Mouse (Mus musculus) hindbrain, embryonic 16.5 days (tissue): Measurements from ENCODE around the gene Sclt1. TPM values are rescaled to one million over a fixed set of nuclear protein-coding genes. Genes with fewer than 3 reads are reported as not detected.

ENCODE experiments used
- ATAC-seq: fragments of 200-750 bp; cut with Nextera tagmentation; 2 replicates; pipeline ENCODE4 v1.8.0; 2017; ENCODE audit warnings: moderate TSS enrichment, moderate library complexity
- H3K27ac ChIP-seq: fragments of 300-500 bp; sonication (generic); 2 replicates; pipeline ENCODE4 v1.5.1; 2014; ENCODE audit warnings: low read depth, mild to moderate bottlenecking, control low read depth, low read length, moderate library complexity
- H3K27me3 ChIP-seq: fragments of 300-500 bp; sonication (generic); replicated peaks from 2 replicates; pipeline ENCODE4 v1.6.1; 2014; ENCODE audit warnings: low read length; ENCODE audit not compliant: control insufficient read depth, insufficient read depth
- H3K36me3 ChIP-seq: fragments of 300-500 bp; sonication (generic); 2 replicates; pipeline ENCODE4 v1.6.1; 2014; ENCODE audit warnings: mild to moderate bottlenecking, low read length, moderate library complexity, mixed read lengths; ENCODE audit not compliant: control insufficient read depth, insufficient read depth
- H3K4me1 ChIP-seq: fragments of 300-500 bp; sonication (generic); 2 replicates; pipeline ENCODE4 v1.6.1; 2014; ENCODE audit warnings: low read depth, low read length; ENCODE audit not compliant: control insufficient read depth, insufficient read depth
- H3K4me2 ChIP-seq: fragments of 300-500 bp; sonication (generic); 2 replicates; pipeline ENCODE4 v1.6.1; 2014; ENCODE audit warnings: mild to moderate bottlenecking, low read length, control low read depth, moderate library complexity
- H3K4me3 ChIP-seq: fragments of 300-500 bp; sonication (generic); 2 replicates; pipeline ENCODE4 v1.5.1; 2014; ENCODE audit warnings: mild to moderate bottlenecking, low read length, control low read depth, moderate library complexity
- H3K9ac ChIP-seq: fragments of 300-500 bp; sonication (generic); 2 replicates; pipeline ENCODE4 v1.6.1; 2014; ENCODE audit warnings: low read depth, mild to moderate bottlenecking, control low read depth, low read length, moderate library complexity
- H3K9me3 ChIP-seq: fragments of 300-500 bp; sonication (generic); 2 replicates; pipeline ENCODE4 v1.6.1; 2014; ENCODE audit warnings: mild to moderate bottlenecking, low read length, moderate library complexity; ENCODE audit not compliant: control insufficient read depth
- WGBS: fragments of 180-500 bp; shearing (Covaris S2); extraction: QIAGEN DNeasy Blood & Tissue Kit; methylation state at CpG from one replicate; pipeline ENCODE4 v1.1.7; 2014; 5-methylcytosine and 5-hydroxymethylcytosine counted together
- polyA plus RNA-seq: library from polyadenylated mRNA; unstranded; fragments of >200 nt; fragmentation: Nextera tagmentation; extraction: Ambion mirVana; gene quantifications from 2 replicates; pipeline ENCODE4 v1.2.1, GENCODE M21; 2015

Gene Sclt1
- polyA plus RNA-seq, 1 experiment from 2014 or later, result 16.3 TPM

- WGBS, result 95% methylated on average over 3 of the region's 3 CpGs
- Histone ChIP-seq H3K4me2 (no peak overlapping the region), H3K4me1 (no peaks in the 10 kb centered on the region), H3K36me3 (peaks cover 14% of the 10 kb centered on the region), H3K4me3 (no peak overlapping the region), H3K9ac (no peak overlapping the region), H3K9me3 (no peaks in the 10 kb centered on the region), H3K27ac (no peak overlapping the region), H3K27me3 (no peaks in the 10 kb centered on the region)
- ATAC-seq, result no peak
Observed at GRCm38 (mm10) chr3:41612211-41612610, 130.1 kb downstream of the Sclt1 start.

- H3K9ac ChIP-seq, result no peak overlapping the region
Observed at GRCm38 (mm10) chr3:41609071-41609470, 133.2 kb downstream of the Sclt1 start.

GRCm38 (mm10) chr3:41607467-41607866 is 134.8 kb downstream of the Sclt1 start:
- peaks cover 18% of the 10 kb centered on the region for H3K36me3 ChIP-seq
- WGBS, result 87% methylated on average over 8 of the region's 8 CpGs
- H3K4me3 ChIP-seq, result no peak overlapping the region
- no peak overlapping the region for H3K27ac ChIP-seq
- H3K9ac ChIP-seq, result no peak overlapping the region
- no peak for ATAC-seq
- peaks cover 12% of the 10 kb centered on the region for H3K4me1 ChIP-seq
- H3K27me3 ChIP-seq, result no peaks in the 10 kb centered on the region
- H3K4me2 ChIP-seq, result no peak overlapping the region
- H3K9me3 ChIP-seq, result no peaks in the 10 kb centered on the region

More at GRCm38 (mm10) chr3:41609071-41609470, 133.2 kb downstream of the Sclt1 start:
- no peaks in the 10 kb centered on the region for H3K27me3 ChIP-seq
- no peak for ATAC-seq
- no peak overlapping the region for H3K27ac ChIP-seq
- WGBS, result 91% methylated on average over 5 of the region's 5 CpGs
- no peak overlapping the region for H3K4me2 ChIP-seq
- H3K9me3 ChIP-seq, result no peaks in the 10 kb centered on the region
- no peak overlapping the region for H3K4me3 ChIP-seq
- peaks cover 18% of the 10 kb centered on the region for H3K36me3 ChIP-seq
- H3K4me1 ChIP-seq, result no peaks in the 10 kb centered on the region; the same call in 1 of the 2 replicates

- Histone ChIP-seq H3K36me3 (peaks cover 18% of the 10 kb centered on the region), H3K27ac (no peak overlapping the region), H3K9me3 (no peaks in the 10 kb centered on the region), H3K27me3 (no peaks in the 10 kb centered on the region), H3K4me1 (peaks cover 12% of the 10 kb centered on the region), H3K4me3 (no peak overlapping the region), H3K9ac (no peak overlapping the region), H3K4me2 (no peak overlapping the region)
- 79% methylated on average over 9 of the region's 9 CpGs for WGBS
- ATAC-seq, result no peak
Observed at GRCm38 (mm10) chr3:41607050-41607449, 135.3 kb downstream of the Sclt1 start.

- H3K9me3 ChIP-seq, result no peaks in the 10 kb centered on the region
- 88% methylated on average over 4 of the region's 4 CpGs for WGBS
- H3K4me2 ChIP-seq, result no peak overlapping the region
- peaks cover 18% of the 10 kb centered on the region for H3K36me3 ChIP-seq
- no peak overlapping the region for H3K27ac ChIP-seq
- no peak overlapping the region for H3K9ac ChIP-seq
- H3K27me3 ChIP-seq, result no peaks in the 10 kb centered on the region
- ATAC-seq, result no peak
- peaks cover 12% of the 10 kb centered on the region for H3K4me1 ChIP-seq
- H3K4me3 ChIP-seq, result no peak overlapping the region
Observed at GRCm38 (mm10) chr3:41606330-41606664, 136.0 kb downstream of the Sclt1 start.

GRCm38 (mm10) chr3:41605601-41606329 is 136.5 kb downstream of the Sclt1 start:
- WGBS, result 71% methylated on average over 13 of the region's 13 CpGs
- H3K9ac ChIP-seq, result no peak overlapping the region
- no peak overlapping the region for H3K27ac ChIP-seq
- peaks cover 13% of the 10 kb centered on the region for H3K36me3 ChIP-seq
- peaks cover 12% of the 10 kb centered on the region for H3K4me1 ChIP-seq
- peak; percentile 60 for ATAC-seq
- H3K9me3 ChIP-seq, result no peaks in the 10 kb centered on the region
- no peaks in the 10 kb centered on the region for H3K27me3 ChIP-seq
- no peak overlapping the region for H3K4me2 ChIP-seq
- H3K4me3 ChIP-seq, result no peak overlapping the region

GRCm38 (mm10) chr3:41604629-41605321 is 137.5 kb downstream of the Sclt1 start:
- Histone ChIP-seq H3K4me1 (peaks cover 12% of the 10 kb centered on the region), H3K36me3 (peaks cover 4% of the 10 kb centered on the region; the same call in 1 of the 2 replicates), H3K27me3 (no peaks in the 10 kb centered on the region), H3K4me3 (no peak overlapping the region), H3K4me2 (no peak overlapping the region), H3K27ac (no peak overlapping the region), H3K9me3 (no peaks in the 10 kb centered on the region), H3K9ac (no peak overlapping the region)
- ATAC-seq, result no peak
- WGBS, result 92% methylated on average over 12 of the region's 12 CpGs

- Histone ChIP-seq H3K4me1 (peaks cover 12% of the 10 kb centered on the region), H3K4me3 (no peak overlapping the region), H3K27me3 (no peaks in the 10 kb centered on the region), H3K9ac (no peak overlapping the region), H3K27ac (no peak overlapping the region), H3K36me3 (0 out of 2 replicates have a peak, but pooled peaks cover 4% of the 10 kb centered on the region), H3K4me2 (no peak overlapping the region), H3K9me3 (no peaks in the 10 kb centered on the region)
- 43% methylated on average over 5 of the region's 5 CpGs for WGBS
- ATAC-seq, result peak; percentile 46
Observed at GRCm38 (mm10) chr3:41603470-41604019, 138.8 kb downstream of the Sclt1 start.

- Histone ChIP-seq H3K9me3 (no peaks in the 10 kb centered on the region), H3K9ac (no peak overlapping the region)
- 0 out of 2 replicates have a peak, but pooled peaks have one; percentile 1 for ATAC-seq
Observed at GRCm38 (mm10) chr3:41602933-41603332, 139.4 kb downstream of the Sclt1 start.

More at GRCm38 (mm10) chr3:41602933-41603332, 139.4 kb downstream of the Sclt1 start:
- H3K4me3 ChIP-seq, result no peak overlapping the region
- peaks cover 12% of the 10 kb centered on the region for H3K4me1 ChIP-seq
- no peak overlapping the region for H3K27ac ChIP-seq
- no peaks in the 10 kb centered on the region for H3K27me3 ChIP-seq
- no peak overlapping the region for H3K4me2 ChIP-seq
- WGBS, result 47% methylated on average over 10 of the region's 10 CpGs
- H3K36me3 ChIP-seq, result 0 out of 2 replicates have a peak, but pooled peaks cover 4% of the 10 kb centered on the region
